Mouse (Mus musculus) large intestine, adult 2 months (tissue): ENCODE measurements at regions not wholly inside any gene's neighbourhood (a gene's known extent, or its start where the extent isn't known, plus 50 kb on each side); places are given as distances from the start of the nearest gene placed in this dataset.

Experiments used
- DNase-seq: peaks from one replicate; pipeline ENCODE4 v3.0.0-alpha.2; 2012; ENCODE audit warnings: low read depth, low spot score
- WGBS: fragments of 180-500 bp; shearing (Covaris S2); methylation state at CpG from one replicate; pipeline ENCODE4 v1.1.7; 2018; 5-methylcytosine and 5-hydroxymethylcytosine counted together

- WGBS, result 88% methylated on average over 6 of the region's 6 CpGs
- DNase-seq, result no peak
Measured at GRCm38 (mm10) chr10:43709278-43710033, 131.4 kb downstream of the Cd24a start.

DNA sequence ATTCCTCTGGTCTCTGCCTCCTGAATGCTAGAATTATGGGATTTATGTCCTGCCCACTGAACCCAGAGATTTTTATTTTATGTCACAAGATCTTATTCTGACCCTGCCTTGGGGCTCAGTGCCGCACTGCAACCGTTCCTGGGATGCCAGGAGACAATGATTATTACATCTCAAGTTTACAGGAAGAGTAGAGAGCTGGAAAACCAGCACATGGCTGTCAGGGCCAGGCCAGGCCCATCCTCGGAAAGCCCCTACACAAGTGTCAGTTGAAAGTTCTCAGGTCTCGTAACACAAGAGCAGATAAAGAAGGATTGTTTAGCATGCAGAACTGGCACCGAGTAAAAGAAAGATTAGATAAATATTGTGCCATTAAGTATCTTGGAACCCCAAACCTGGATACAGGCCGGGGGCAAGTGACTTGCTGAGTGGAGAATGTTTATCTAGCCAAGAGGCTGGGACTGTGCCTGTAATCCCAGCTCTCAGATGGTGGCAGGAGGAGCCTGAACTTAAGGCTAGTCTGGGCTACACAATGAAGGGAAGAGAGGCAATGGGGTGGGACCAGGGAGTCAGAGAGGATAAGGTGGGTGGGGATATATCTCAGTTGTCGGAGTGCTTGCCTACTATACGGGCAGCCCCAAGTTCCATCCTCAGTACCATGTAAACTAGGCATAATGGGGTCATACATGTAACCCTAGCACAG, 132.3 kb downstream of the Cd24a start:
- no peak for DNase-seq
- 67% methylated on average over 8 of the region's 8 CpGs for WGBS

- 87% methylated on average over 2 of the region's 2 CpGs for WGBS
- no peak for DNase-seq
Measured at GRCm38 (mm10) chr10:43710886-43711256, 132.8 kb downstream of the Cd24a start.

DNA sequence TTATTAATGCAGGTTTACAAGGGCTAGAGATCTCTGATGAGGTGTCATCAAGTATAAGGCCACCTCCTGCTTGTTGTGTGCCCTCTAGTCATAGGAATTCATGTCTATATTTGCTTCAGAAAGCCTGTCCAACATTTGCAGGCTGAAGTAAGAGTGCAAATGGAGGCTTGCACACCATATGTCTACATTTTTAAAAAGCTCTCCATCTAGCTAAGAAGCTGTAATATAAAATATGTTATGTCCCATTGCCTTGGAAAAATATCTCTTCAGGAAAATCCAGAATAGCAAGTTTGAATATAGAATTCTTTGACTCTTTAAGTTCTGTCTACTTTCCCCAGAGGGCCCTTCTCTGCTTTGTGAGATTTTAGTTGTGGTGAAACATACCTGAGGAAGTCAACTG, 134.6 kb downstream of the Cd24a start:
- DNase-seq, result no peak

- no peak for DNase-seq
Measured at GRCm38 (mm10) chr10:43718768-43719167, 140.7 kb downstream of the Cd24a start.

DNA sequence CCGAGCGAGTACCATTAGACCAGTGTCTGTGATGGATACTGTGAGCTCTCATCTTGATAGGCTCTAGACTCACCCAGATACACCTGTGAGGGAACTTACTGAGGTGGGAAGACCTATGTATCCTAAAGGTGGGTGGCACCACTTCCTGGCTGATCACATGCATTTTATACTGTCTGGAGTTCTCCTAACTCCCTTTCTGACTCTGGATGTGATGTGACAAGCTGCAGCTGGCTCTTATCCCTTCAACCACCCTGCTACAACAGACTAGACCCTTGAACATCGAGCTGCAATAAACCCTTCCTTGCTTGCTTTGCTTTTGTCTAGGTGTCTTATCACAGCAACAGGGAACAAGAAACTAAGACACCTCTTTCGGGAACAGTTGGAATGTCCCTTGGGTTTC, 143.3 kb downstream of the Cd24a start:
- 63% methylated on average over 4 of the region's 4 CpGs for WGBS
- DNase-seq, result no peak

More at GRCm38 (mm10) chr10:43718768-43719167, 140.7 kb downstream of the Cd24a start:
- 64% methylated on average over 13 of the region's 13 CpGs for WGBS

GRCm38 (mm10) chr10:43722164-43722563, 144.1 kb downstream of the Cd24a start:
- 15% methylated on average over 3 of the region's 3 CpGs for WGBS
- DNase-seq, result no peak

- WGBS, result 9% methylated on average over 23 of the region's 23 CpGs
- peak; percentile 39 for DNase-seq
Measured at GRCm38 (mm10) chr10:43722711-43723614, 144.9 kb downstream of the Cd24a start.

DNA sequence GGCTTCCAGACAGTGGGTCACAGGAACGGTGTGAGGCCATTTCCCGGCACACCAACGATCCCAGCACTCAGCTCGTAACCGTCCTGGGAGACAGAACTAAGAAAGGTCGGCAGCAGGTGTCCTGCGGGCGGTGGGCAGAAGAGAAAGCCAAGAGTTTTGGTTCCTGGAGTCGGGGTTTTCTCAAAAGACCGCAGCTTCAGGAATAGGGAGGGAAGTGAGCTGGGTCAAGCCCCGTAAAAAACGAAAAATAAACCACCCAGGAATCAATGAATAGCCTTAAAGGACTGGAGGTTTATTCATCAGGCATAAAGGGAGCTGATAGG, 145.5 kb downstream of the Cd24a start:
- DNase-seq, result no peak
- 5% methylated on average over 12 of the region's 12 CpGs for WGBS

DNA sequence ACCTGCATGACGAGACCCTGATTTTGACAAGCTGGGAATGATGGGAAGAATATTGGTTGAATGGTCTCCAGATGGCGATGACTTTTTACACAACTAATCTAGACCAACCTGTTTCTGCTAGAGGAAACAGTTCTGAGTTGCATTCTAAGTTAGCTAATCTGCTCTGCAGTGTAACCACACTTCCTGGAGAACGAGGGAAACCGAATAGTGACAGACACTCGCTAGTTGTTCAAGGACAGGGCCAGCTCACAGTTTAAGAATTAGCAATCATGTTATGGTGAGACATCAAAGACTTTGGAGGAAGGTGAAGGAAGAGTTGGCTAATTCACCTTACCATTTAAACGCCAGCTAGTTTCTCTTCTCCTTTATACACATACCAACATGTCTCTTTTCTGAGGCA, 149.7 kb downstream of the Cd24a start:
- DNase-seq, result no peak
- 47% methylated on average over 6 of the region's 6 CpGs for WGBS

DNA sequence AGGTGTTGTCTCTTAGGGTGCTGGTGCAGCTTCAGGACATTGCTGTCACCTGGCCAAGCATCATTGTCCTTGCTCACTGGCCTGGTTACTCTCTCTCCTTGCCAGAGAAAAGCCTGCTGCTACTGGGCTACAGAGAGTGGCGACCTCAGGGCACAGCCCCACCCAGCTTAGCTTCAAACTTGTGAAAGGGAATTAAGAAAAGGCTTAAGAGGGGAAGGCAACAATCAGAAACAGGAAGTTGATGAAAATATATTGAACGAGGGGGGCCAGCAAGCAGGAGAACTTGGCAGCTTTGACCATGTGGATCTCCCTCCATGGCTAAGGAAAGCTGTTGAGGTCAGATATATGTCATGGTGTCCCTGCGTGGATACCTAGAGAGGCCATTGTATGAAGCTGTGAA, 151.1 kb downstream of the Cd24a start:
- 43% methylated on average over 3 of the region's 3 CpGs for WGBS
- DNase-seq, result no peak

- no peak for DNase-seq
- WGBS, result 89% methylated on average over 13 of the region's 13 CpGs
Measured at GRCm38 (mm10) chr10:43733618-43734415, 155.7 kb downstream of the Cd24a start.

- no peak for DNase-seq
- 74% methylated on average over 2 of the region's 2 CpGs for WGBS
Measured at GRCm38 (mm10) chr10:43739181-43739580, 161.1 kb downstream of the Cd24a start.

GRCm38 (mm10) chr10:43739718-43740117, 161.6 kb downstream of the Cd24a start:
- 82% methylated on average over 8 of the region's 8 CpGs for WGBS
- no peak for DNase-seq

- WGBS, result 41% methylated on average over 13 of the region's 13 CpGs
- no peak for DNase-seq
Measured at GRCm38 (mm10) chr10:43740204-43740865, 161.2 kb downstream of the Qrsl1 start.

DNA sequence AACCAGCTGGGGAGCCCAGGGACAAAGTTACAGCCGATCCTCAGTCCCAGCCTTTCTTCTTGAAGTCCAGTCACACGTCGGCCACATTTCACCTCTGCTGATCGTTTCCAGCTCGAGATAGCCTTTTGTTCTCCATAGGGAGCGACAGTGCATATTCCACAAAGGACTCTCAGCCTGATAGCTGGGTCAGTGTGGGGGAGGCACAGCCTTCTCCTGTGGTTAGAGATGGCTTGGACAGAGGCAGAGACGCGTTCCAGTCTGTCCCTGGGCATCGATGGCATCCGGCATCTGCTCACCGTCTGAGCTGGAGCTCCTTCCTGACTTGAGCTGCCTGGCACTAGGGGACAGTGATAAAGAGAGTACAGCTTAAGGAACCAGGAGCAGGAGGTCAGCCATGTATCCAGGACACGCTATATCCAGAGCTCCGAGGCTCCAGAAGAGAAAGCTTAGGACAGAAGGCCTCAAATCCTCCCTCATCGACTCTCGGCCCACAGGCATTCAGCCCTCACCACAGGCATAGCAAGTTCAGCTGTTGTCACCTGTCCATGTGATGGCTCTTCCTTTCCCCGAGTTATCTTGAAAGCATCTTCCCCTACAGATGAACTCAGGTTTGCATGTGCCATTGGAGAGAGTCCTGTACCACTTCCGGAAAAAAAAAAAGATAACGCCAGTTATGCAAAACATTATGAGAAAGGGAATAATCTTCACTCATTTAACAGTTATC, 160.0 kb downstream of the Qrsl1 start:
- 87% methylated on average over 18 of the region's 18 CpGs for WGBS

DNA sequence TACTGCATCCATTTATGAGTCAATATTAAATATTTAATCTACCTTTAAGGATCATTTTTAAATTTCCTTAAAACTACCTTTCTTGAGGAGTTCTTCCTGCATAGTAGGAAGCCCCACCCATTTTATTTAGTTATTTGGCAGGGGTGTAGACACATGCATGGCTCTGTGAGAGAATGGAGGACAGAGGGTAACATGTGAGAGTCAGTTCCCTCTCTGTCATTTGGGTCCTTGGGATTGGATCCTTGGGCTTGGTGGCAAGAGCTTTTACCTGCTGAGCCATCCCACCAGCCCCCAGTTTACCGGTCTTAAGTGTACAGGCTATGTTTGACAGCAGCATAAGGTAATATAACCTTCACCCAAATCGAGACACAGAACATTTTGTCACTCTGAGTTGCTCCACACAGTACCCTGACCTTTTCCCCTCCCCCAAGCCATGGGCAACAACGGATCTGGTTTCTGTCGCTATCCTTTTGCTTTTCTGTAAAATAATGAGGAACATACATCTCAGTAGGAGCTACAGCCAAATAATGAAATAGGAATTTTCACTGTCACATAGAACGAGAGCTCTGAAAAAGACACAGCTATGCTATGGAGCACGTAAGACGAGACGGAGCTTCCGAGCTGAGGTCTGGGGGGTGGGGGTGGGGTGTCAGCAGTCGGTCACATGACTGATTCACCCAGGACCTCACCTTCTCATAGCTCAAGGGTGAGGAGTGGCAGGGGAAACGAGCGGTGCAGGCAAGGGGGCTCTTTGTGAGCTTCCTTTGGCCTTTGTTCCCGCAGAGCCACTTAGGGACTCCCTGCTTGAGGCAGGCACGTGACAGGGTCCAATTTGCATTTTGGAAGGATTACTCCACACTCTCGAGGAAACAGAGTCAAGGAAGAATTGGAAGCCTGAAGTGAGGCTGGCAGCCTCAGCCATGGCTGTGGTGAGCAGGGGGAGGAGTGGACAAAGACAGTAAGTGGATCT, 159.2 kb downstream of the Qrsl1 start:
- 50% methylated on average over 15 of the region's 15 CpGs for WGBS

More for the DNA sequence above, 160.0 kb downstream of the Qrsl1 start:
- DNase-seq, result no peak

More for the DNA sequence above, 159.2 kb downstream of the Qrsl1 start:
- no peak for DNase-seq
